Mouse (Mus musculus): ENCODE measurements around the gene Zfp948.
"Not testable (repeated sequence)": the region's sequence is repeated elsewhere in the genome, so short reads cannot be mapped to it uniquely, and the experiment has no call there.

Zfp948 gene

DNA sequence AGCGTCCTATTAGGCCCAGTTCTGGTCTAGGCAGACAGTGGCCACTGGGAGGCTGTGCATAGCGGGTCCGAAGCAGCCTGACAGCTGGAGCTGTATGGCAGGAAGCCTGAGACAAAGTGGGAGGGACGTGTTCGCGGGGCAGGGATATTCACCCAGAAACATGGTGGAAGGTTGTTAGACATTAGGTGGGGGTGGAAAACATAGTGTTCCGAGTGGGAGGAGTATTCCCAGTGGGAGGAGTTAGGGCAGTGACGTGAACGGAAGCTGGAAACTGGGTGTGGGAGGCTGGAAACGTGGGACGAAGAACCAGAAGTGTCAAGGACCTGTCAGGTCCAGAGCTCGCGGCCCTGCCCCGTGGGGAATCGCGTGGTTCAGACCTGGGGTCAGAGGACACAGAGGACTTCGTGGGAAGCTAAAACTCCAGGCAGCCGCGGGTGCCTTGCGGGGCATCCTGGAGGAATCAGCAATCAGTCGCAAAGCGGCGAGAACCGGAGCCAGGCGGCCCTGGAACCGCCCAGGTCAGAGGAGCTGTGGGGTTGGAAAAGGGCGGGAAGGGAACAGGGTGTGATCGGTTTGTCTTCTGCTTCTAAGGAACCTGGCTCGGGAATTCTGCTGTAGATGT is at the start of gene Zfp948:
Gene Zfp948 (plus strand): TSS at position 281 of the 622 bp plus-strand sequence.
- DNase-seq = peak; percentile 84

DNA sequence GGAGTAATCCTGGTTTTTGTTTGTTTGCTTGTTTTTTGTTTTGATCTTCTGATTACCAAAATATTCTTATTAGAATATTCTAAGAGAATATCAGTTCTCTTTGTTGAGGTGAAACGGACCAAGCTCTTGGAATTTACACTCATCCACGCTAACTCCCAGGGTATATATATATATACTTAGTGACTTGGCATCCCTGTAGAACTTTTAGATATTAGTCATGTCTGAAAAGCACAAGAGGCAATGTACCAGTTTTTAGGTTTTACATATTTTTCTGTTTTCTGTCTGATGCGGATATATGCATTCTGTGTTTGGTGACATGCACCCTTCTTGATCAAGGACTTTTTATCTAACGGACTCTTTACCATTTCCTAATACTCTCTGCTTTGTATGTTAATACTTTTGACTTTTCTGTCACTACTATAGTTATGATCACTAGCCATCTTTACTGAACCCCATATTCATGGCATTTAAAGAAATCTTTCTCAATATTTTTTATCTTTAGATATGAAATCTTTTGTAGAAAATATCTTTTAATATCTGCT is 49.6 kb upstream of the Zfp948 start:
- DNase-seq = no peak

GRCm38 (mm10) chr17:21526270-21526669 is 40.5 kb upstream of the Zfp948 start:
- DNase-seq = no peak

DNA sequence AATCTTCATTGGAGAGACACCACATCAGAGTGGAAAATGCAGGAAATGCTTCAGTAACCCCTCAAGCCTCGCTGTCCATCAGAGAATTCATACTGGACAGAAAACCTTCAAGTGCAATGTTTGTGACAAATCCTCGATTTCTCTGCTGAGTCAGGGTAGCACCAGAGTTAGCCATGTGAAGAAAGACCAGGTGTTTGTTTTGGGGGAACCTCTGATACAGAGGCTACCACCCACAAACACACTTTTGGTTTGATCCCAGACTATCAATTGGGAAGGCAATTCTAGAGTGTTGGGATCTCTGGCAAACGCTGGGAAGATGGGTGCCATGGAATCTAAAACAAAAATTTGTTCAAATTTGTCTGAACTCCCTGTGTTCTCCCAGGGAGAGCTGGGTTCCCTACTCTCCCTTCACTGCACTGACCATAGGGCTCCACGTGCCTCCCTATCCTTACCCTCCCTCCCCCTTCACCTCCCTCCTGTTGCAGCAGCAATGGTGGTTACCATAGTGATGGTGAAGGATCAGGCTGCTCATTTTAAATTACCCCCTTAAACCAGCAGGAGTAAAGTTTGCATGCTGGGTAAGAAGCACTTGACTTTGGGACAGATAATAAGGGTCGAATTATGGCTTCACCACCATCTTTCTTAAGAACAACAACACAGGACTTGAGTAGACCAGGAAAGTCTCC is 36.0 kb upstream of the Zfp948 start:
- no peak for DNase-seq

GRCm38 (mm10) chr17:21531621-21532020 is 35.2 kb upstream of the Zfp948 start:
- no peak for DNase-seq

DNA sequence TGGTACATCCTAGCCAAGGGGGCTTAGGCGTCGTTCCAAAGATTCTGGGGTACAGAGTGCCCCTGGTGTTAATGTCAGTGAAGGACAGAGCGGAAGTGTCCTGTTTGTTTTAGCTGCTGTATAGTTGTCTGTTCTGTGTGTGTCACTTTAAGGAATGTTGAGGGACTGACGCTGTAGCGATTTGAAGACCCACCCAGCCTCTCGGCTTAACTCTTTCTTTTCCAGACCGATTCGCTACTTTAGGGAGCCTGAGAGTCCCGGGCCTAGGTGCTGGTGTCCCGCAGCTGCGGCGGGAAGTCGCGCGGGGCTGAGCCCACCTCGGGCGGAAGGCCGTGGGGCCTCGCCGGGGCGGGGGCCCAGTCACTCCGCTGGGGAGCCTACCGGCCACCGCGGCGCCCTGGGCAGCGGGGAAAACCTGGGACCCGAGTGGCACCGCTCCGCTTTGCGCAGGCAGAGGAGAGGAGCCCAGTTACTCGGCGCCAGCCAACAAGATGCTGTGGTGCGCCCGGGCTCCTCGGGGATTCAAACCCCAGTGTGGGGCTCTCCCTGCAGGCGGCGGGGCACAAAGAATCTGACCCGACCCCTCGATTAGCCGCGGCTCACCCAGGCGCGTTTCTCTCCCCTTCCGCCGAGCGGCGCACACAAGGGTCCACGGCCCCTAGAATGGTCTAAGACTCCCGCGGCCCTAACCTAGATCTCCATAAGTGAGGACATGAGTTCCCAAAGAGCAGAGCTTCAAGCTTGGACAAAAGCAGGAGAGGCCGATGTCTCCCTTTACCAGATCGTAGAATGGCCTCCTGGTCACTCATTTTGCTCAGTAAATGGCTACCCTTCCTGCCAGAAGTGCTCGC is 34.5 kb upstream of the Zfp948 start:
- peak; percentile 81 for DNase-seq

DNA sequence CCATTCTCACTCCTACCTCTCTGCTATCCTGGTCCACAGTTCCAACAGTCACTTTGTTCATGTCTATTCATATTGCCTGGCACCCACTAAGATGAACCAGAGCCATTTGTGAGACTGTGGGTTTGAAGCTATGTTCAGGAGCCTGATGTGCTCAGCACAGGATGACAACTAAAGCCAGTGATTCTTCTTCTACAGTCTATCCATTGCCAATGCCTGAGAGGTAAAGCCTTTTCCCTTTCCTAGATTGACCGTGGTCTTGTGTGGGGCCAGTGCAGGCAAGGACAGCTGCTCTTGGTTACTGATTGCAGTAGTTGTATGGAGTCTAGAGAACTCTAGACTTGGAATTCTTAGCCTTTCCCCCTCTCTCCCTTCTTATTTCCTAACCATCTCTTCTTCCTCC is 32.8 kb upstream of the Zfp948 start:
- no peak for DNase-seq

DNA sequence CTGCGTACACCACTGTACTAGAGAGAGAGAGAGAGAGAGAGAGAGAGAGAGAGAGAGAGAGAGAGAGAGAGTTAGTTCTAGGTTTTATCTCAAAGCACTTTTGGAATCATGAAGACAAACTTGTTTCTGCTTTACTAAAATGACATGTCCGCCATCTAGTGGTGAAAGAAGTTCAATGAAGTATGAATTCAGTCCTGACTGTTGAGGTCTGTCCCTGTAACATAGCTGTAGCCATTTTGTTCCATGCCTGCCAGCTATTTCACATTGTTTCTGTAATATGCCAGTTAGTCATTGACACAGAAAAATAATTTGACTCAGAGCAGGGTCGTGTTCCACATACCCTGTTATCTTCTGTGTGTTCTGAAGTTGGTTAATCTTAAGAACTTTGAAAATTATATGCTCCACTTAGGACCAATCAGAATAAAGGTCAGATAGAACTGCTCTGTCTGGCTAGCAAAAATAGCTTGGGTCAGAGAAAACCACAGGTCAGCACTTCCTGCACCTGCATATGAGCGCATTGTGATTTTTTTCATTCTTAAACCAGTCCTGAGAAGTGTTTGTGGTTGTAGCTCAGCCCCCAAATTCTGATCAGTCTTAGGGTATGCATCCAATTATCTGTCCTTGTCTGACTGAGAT is 32.2 kb upstream of the Zfp948 start:
- DNase-seq = peak; percentile 91

DNA sequence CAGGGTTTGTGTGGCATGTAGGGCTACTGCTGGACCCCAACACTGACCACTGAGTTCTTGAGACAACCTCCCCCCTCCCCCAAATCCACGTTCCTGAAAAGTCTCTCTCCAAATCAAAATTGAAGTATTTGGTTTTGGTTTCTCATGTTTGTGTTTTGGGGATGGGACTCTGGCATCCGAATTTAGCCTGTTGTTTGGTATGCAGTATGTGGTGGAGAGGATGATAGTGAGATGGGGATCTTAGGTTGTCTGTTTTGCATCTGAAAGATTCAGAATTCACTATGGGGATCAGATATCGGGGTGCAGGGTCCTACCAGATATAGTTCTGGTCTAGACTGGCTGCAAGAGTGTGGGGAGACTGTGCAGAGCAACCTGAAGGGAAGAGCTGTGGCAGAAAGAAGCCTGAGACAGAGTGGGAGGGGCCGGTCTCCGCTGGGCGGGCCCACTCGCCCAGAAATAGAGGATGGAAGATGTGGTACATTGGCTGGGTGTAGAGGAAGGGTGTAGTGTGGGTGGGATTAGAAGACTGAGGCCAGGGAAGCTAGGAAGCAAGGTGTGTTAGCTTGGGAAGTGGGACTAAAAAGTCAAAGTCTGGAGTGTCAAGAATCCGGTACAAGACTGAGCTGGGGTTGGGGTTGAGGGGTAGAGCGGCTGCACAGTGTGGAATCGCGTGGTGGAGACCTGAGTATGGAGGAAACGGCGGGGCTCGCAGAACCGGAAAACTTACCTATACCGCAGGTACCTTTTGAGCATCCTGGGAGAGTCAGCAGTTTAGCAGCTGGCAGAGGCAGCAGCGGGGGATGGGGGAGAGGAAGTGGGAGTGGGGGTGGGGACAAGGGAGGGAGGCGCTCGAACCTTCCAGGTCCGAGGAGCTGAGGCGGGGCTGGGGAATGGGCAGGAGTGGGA is 31.5 kb upstream of the Zfp948 start, which contains the start of gene Zfp52:
Gene Zfp52 (plus strand): TSS at position 444 of the 906 bp plus-strand sequence.
- DNase-seq = peak; percentile 73

DNA sequence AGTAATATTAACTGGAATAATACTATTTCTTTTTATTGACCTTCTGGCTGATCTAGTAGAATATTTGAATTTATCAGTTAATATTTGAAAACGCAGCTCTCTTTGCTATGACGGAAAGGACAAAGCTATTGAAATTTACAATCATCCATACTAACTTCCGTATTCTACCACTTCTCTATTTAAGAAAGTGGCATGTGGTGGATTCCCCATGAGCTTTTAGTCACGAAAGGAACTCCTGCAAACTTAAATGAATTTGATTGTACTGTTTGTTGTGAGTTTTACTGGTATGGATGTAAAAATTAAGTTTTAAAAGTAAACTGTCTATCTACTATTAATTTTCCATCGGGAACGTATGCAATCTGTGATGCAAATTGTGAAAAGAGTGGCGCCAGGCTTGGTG is 30.7 kb upstream of the Zfp948 start:
- no peak for DNase-seq

DNA sequence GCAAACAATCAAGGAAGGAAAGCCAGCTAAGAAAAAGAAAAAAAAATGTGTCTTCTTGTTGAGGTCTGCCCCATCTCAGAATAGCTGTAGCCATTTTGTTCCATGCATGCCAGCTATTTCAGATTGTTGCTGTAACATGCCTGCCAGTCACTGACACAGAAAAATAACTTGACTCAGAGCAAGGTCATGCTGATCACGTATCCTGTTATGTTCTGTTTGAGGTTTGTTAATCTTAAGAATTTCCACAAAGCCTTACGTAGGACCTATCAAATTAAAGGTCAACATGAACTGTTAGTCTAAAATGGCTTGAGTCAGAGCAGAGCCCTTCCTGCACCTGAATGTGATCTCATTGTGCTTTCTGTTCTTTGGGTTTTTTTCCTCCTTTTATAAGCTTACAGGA is 30.1 kb upstream of the Zfp948 start:
- DNase-seq = no peak

DNA sequence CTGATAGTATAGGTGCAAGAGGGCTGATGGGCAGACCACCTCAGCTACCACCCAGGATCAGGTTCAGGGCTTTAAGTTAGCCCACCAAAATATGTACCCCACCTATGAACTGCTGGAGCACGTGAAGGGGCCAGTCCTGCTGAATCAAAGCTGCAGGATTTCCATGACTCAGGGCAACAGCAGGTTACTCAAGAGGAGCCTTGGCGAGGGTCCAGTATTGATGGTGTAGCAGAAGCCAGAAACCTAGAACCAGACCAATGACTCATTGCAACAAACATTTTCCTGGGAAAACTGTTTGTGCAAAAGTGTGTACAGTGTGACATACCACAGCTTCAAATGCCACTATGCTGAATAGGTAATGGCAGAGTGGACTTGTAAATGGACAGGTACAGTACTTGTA is 9.0 kb upstream of the Zfp948 start:
- peak; percentile 21 for DNase-seq

DNA sequence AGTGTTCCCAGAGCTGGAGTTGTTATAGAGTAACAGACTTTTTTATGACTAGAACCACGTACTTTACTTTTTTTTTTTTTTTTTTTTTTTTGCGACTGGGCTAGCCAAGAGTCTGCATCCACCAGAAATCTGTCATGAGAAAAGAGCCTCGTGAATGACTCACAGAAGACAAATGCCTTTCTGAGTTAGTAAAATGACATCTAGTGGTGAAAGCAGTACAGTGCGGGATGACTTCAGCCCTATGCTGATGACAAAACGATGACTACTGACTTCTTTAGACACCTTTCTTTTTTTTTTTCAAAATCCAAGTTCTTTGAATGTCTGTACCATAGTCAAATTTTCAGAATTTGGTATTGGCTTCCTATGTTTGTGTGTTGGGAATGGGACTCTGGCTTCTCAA is 588 bp upstream of the Zfp948 start:
- DNase-seq = peak; percentile 83

DNA sequence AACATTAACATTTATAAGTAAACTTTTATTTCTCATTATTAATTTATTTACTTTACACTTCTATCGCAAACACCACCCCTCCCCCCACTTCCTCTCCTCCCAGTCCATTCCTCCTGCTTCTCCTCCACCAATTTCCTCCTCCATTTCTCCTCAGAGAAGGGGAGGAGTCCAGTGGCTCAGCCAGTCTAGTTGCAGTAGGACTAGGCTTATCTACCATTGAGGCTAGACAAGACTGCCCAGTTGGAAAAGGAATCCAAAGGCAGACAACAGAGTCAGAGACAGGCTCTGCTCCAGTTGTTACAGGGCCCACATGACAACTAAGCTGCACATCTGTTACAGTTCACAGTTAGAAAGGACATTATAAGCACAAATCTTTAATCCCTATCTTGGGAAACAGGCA is 888 bp downstream of the Zfp948 start:
- DNase-seq = peak; percentile 52

DNA sequence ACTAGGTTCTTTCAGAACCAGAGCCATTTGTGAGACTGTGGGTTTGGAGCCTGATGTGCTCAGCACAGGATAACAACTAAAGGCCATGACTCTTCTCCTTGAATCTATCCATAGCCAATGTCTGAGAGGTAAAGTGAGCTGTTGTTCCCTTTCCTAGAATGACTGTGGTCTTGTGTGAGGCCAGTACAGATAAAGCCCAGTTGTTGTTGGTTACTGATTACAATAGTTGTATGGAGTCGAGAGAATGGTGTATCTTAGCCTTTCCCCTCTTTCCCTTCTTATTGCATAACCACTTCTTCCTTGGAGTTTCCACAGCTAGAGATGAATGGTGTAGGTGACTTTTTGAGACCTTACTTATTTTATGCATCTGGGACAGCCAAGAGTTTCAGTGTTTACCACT is 12.3 kb downstream of the Zfp948 start:
- no peak for DNase-seq

- DNase-seq = peak; percentile 54
Observed at GRCm38 (mm10) chr17:21579493-21580175, 12.8 kb downstream of the Zfp948 start.

DNA sequence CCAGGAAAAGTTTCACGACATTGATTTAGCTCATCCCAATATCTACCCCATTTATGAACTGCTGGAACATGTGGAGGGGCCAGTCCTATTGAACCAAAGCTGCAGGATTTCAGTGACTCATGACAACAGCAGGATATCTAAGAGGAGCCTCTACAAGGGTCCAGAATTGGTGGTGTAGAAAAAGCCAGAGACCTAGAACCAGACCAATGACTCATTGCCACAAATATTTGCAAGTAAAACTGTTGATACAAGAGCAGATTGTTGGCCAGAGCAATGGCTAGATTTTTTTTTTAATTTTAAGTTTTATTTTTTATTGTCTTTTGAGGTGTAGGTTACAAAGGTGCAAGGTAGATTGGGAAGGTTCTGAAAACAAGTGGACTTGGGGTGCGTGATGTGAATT is 18.7 kb downstream of the Zfp948 start:
- no peak for DNase-seq

DNA sequence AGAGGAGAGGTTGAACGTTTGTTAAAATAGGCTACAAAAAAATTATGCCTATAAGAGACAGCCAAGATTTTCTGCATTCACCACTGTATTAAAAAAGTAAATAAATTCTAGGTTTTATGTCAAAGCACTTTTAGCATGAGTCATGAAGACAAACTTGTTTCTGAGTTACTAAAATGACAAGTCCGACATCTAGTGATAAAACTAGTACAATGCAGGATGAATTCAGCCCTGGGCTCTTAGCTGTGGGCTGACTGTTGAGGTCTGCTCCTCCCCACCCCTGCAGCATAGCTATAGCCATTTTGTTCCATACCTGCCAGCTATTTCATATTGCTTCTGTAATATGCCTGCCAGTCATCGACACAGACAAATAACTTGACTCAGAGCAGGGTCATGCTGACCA is 49.5 kb downstream of the Zfp948 start:
- no peak for DNase-seq

GRCm38 (mm10) chr17:21617352-21617751 is 50.5 kb downstream of the Zfp948 start:
- DNase-seq = no peak

- DNase-seq = no peak
Observed at GRCm38 (mm10) chr17:21623647-21624046, 56.8 kb downstream of the Zfp948 start.

DNA sequence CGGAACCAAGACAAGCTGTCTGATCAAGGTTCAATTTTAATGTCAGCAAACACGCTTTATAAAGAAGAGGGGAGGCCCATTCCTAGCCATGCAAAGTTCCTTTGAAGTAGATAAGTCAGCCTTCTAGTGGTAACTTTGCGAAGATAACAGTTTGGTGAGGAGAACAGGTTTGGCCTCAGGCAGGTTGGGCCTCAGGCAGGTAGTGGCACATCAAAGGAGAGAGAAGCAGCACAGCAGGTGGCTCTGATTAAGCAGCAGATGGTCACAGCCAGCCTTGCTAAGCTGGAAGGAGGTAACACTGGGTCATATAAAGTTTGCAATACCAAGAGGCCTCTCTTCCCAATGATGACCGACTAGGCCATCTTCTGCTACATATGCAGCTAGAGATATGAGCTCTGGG is 69.0 kb downstream of the Zfp948 start:
- DNase-seq = not testable (repeated sequence)
